Mouse (Mus musculus) hindbrain, embryonic 12.5 days (tissue): Measurements from ENCODE around the gene Pspc1. TPM values are rescaled to one million over a fixed set of nuclear protein-coding genes. Genes with fewer than 3 reads are reported as not detected.
A peak's percentile ranks its signal among the peaks of the same experiment; 100 is the strongest.
"Not testable (repeated sequence)": the region's sequence is repeated elsewhere in the genome, so short reads cannot be mapped to it uniquely, and the experiment has no call there.

ENCODE experiments used
- ATAC-seq: fragments of 200-750 bp; cut with Nextera tagmentation; 2 replicates; pipeline ENCODE4 v1.8.0; 2017; ENCODE audit warnings: moderate TSS enrichment; ENCODE audit not compliant: low FRiP score
- H3K27ac ChIP-seq: fragments of 300-500 bp; sonication (generic); 2 replicates; pipeline ENCODE4 v1.5.1; 2016; ENCODE audit warnings: mild to moderate bottlenecking
- H3K27me3 ChIP-seq: fragments of 300-500 bp; sonication (generic); 2 replicates; pipeline ENCODE4 v1.6.1; 2016; ENCODE audit warnings: mild to moderate bottlenecking
- H3K36me3 ChIP-seq: fragments of 300-500 bp; sonication (generic); 2 replicates; pipeline ENCODE4 v1.6.1; 2016; ENCODE audit warnings: mild to moderate bottlenecking
- H3K4me1 ChIP-seq: fragments of 300-500 bp; sonication (generic); 2 replicates; pipeline ENCODE4 v1.6.1; 2016
- H3K4me2 ChIP-seq: fragments of 300-500 bp; sonication (generic); replicated peaks from 2 replicates; pipeline ENCODE4 v1.6.1; 2016; ENCODE audit warnings: mild to moderate bottlenecking
- H3K4me3 ChIP-seq: fragments of 300-500 bp; sonication (generic); 2 replicates; pipeline ENCODE4 v1.5.1; 2016; ENCODE audit warnings: mild to moderate bottlenecking
- H3K9ac ChIP-seq: fragments of 300-500 bp; sonication (generic); 2 replicates; pipeline ENCODE4 v1.6.1; 2016; ENCODE audit warnings: mild to moderate bottlenecking, moderate library complexity
- H3K9me3 ChIP-seq: fragments of 300-500 bp; sonication (generic); replicated peaks from 2 replicates; pipeline ENCODE4 v1.6.1; 2016; ENCODE audit warnings: mild to moderate bottlenecking
- WGBS: fragments of 180-500 bp; shearing (Covaris S2); methylation state at CpG from one replicate; pipeline ENCODE4 v1.1.7; 2016; 5-methylcytosine and 5-hydroxymethylcytosine counted together
- polyA plus RNA-seq: library from polyadenylated mRNA; unstranded; fragments of >200 nt; fragmentation: Nextera tagmentation; extraction: Ambion mirVana; gene quantifications from 2 replicates; pipeline ENCODE4 v1.2.1, GENCODE M21; 2016

Pspc1 gene
- polyA plus RNA-seq, 1 experiment from 2014 or later, result 46.2 TPM

DNA sequence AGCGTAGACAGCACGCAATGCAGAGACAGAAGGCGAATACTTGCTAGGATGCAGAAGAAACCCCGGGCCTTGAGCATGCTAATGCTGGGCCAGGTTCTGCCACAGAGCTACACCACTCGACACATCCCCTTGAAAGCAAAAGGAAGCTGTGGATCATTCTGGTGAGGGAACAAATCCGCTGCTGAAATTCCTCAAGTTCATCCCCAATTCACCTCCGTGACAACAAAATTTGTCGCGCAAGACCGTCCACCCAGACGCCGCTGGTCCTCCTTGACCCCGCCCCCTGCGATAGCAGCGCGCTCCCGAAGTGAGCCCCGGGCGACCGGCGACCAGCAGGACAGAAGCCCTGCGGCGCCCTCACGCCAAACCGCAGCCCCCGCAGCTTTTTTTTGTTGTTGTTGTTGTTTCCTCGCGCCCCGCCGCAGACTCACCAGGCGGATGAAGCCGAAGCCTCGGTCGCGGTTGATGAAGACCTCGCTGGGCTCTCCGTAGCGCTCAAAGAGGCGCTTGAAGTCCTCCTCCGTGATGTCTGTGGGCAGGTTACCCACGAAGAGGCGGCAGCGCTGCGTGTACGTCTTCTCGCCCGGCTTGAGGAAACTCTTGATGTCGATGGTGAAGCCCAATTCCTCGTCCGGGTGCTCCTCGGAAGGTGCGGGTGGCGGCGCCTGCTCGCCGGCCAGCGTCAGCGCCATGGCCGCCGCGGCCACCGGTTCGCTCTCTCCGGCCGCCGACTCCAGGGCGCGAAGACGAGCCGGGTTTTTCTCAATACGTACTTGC, 568 bp downstream of the Pspc1 start:
- H3K36me3 ChIP-seq, result no peaks in the 10 kb centered on the region; the same call in 1 of the 2 replicates
- peak overlapping the region; percentile 77 for H3K4me2 ChIP-seq
- peak overlapping the region; percentile 95 for H3K9ac ChIP-seq
- peak overlapping the region; percentile 94 for H3K4me3 ChIP-seq
- ATAC-seq, result peak; percentile 36
- under 1% methylated on average over 71 of the region's 71 CpGs for WGBS
- peak overlapping the region; percentile 95 for H3K27ac ChIP-seq
- peaks cover 27% of the 10 kb centered on the region for H3K4me1 ChIP-seq
- H3K9me3 ChIP-seq, result no peaks in the 10 kb centered on the region
- H3K27me3 ChIP-seq, result no peaks in the 10 kb centered on the region

- H3K36me3 ChIP-seq, result peaks cover 6% of the 10 kb centered on the region
- peak overlapping the region; percentile 77 for H3K4me2 ChIP-seq
- peak overlapping the region; percentile 94 for H3K4me3 ChIP-seq
- H3K27ac ChIP-seq, result no peak overlapping the region
- WGBS, result 36% methylated on average over 10 of the region's 11 CpGs
- H3K9me3 ChIP-seq, result no peaks in the 10 kb centered on the region
- peaks cover 27% of the 10 kb centered on the region for H3K4me1 ChIP-seq
- no peaks in the 10 kb centered on the region for H3K27me3 ChIP-seq
- ATAC-seq, result no peak
- peak overlapping the region; percentile 95 for H3K9ac ChIP-seq
Observed at GRCm38 (mm10) chr14:56776571-56777238, 1.4 kb downstream of the Pspc1 start.

DNA sequence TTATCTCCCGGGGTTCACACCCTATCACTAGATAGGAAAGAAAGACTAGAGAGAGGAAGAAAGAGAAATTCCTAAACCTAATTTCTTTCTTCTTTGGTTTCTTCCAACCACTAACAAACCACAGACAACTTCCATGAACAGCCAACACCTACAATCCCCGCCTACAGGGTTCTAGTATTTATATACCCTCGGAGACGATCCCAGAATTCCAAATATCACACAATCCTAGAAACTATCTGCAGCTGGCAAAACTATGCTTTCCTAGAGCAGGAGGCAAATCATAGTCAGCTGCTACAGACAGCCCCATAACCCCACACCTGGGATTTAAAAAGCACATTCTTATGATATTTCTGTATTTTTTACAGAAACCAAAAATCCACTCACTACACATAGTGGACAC, 2.7 kb downstream of the Pspc1 start:
- H3K36me3 ChIP-seq, result peaks cover 15% of the 10 kb centered on the region
- peaks cover 27% of the 10 kb centered on the region for H3K4me1 ChIP-seq
- H3K27me3 ChIP-seq, result no peaks in the 10 kb centered on the region
- H3K9ac ChIP-seq, result no peak overlapping the region
- H3K27ac ChIP-seq, result no peak overlapping the region
- WGBS, result 76% methylated on average over 4 of the region's 4 CpGs
- peak overlapping the region; percentile 15; the same call in 1 of the 2 replicates for H3K4me3 ChIP-seq
- no peaks in the 10 kb centered on the region for H3K9me3 ChIP-seq
- no peak for ATAC-seq
- peak overlapping the region; percentile 77 for H3K4me2 ChIP-seq

DNA sequence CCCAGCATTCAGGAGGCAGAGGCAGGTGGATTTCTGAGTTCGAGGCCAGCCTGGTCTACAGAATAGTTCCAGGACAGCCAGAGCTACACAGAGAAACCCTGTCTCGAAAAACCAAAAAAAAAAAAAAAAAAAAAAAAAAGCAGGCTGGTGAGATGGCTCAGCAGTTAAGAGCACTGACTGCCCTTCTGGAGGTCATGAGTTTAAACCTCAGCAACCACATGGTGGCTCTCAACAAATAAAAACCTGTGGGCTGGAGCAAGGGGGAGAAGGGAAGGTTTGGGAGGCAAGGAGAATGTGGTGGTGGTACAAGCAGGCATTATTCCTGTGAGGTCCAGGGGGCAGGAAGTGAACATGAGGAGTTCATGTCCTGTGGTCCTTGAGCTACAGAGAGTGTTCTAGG, 11.7 kb downstream of the Pspc1 start:
- WGBS, result 95% methylated on average over 2 of the region's 2 CpGs
- not testable (repeated sequence) for H3K4me3 ChIP-seq, H3K9ac ChIP-seq, H3K27me3 ChIP-seq, H3K4me2 ChIP-seq, ATAC-seq, H3K9me3 ChIP-seq, H3K27ac ChIP-seq, H3K4me1 ChIP-seq
- peaks cover 43% of the 10 kb centered on the region for H3K36me3 ChIP-seq

GRCm38 (mm10) chr14:56765117-56765516, 13.0 kb downstream of the Pspc1 start:
- not testable (repeated sequence) for H3K4me1 ChIP-seq, H3K27me3 ChIP-seq, H3K9me3 ChIP-seq, H3K4me3 ChIP-seq, H3K4me2 ChIP-seq, H3K9ac ChIP-seq, H3K27ac ChIP-seq
- 100% methylated on average over 2 of the region's 3 CpGs for WGBS
- H3K36me3 ChIP-seq, result peaks cover 48% of the 10 kb centered on the region
- ATAC-seq, result peak; percentile 64; the same call in 1 of the 2 replicates

GRCm38 (mm10) chr14:56751282-56751681, 26.8 kb downstream of the Pspc1 start:
- no peak for ATAC-seq
- Histone ChIP-seq H3K4me1 (peaks cover 3% of the 10 kb centered on the region; the same call in 1 of the 2 replicates), H3K36me3 (peaks cover 42% of the 10 kb centered on the region), H3K4me3 (no peak overlapping the region), H3K4me2 (no peak overlapping the region), H3K27me3 (no peaks in the 10 kb centered on the region), H3K27ac (no peak overlapping the region), H3K9ac (no peak overlapping the region), H3K9me3 (no peaks in the 10 kb centered on the region)
- 85% methylated on average over 4 of the region's 4 CpGs for WGBS

- no peak overlapping the region for H3K27ac ChIP-seq
- no peaks in the 10 kb centered on the region for H3K4me1 ChIP-seq
- H3K4me3 ChIP-seq, result no peak overlapping the region
- H3K9me3 ChIP-seq, result no peaks in the 10 kb centered on the region
- H3K4me2 ChIP-seq, result no peak overlapping the region
- H3K9ac ChIP-seq, result no peak overlapping the region
- H3K36me3 ChIP-seq, result peaks cover 5% of the 10 kb centered on the region; the same call in 1 of the 2 replicates
- no peak for ATAC-seq
- H3K27me3 ChIP-seq, result no peaks in the 10 kb centered on the region
- 95% methylated on average over 1 of the region's 1 CpGs for WGBS
Observed at GRCm38 (mm10) chr14:56740175-56740574, 37.9 kb downstream of the Pspc1 start.

GRCm38 (mm10) chr14:56726493-56726892, 51.6 kb downstream of the Pspc1 start:
- Histone ChIP-seq H3K9me3 (no peaks in the 10 kb centered on the region), H3K4me3 (no peak overlapping the region), H3K4me1 (no peaks in the 10 kb centered on the region), H3K4me2 (no peak overlapping the region), H3K27me3 (no peaks in the 10 kb centered on the region), H3K9ac (no peak overlapping the region), H3K27ac (no peak overlapping the region), H3K36me3 (0 out of 2 replicates have a peak, but pooled peaks cover 3% of the 10 kb centered on the region)
- WGBS, result 92% methylated on average over 1 of the region's 1 CpGs
- ATAC-seq, result no peak

GRCm38 (mm10) chr14:56705687-56706086, 72.4 kb downstream of the Pspc1 start:
- Histone ChIP-seq H3K4me2 (no peak overlapping the region), H3K27me3 (no peaks in the 10 kb centered on the region), H3K4me1 (no peaks in the 10 kb centered on the region), H3K9ac (no peak overlapping the region), H3K4me3 (no peak overlapping the region), H3K36me3 (peaks cover 7% of the 10 kb centered on the region), H3K9me3 (no peaks in the 10 kb centered on the region), H3K27ac (no peak overlapping the region)
- ATAC-seq, result no peak
- WGBS, result 83% methylated on average over 4 of the region's 4 CpGs

GRCm38 (mm10) chr14:56702644-56703043, 75.5 kb downstream of the Pspc1 start:
- Histone ChIP-seq H3K4me2 (no peak overlapping the region), H3K4me3 (no peak overlapping the region), H3K27ac (no peak overlapping the region), H3K9ac (no peak overlapping the region), H3K36me3 (peaks cover 26% of the 10 kb centered on the region), H3K4me1 (no peaks in the 10 kb centered on the region), H3K27me3 (no peaks in the 10 kb centered on the region), H3K9me3 (no peaks in the 10 kb centered on the region)
- no peak for ATAC-seq
- 95% methylated on average over 4 of the region's 4 CpGs for WGBS

DNA sequence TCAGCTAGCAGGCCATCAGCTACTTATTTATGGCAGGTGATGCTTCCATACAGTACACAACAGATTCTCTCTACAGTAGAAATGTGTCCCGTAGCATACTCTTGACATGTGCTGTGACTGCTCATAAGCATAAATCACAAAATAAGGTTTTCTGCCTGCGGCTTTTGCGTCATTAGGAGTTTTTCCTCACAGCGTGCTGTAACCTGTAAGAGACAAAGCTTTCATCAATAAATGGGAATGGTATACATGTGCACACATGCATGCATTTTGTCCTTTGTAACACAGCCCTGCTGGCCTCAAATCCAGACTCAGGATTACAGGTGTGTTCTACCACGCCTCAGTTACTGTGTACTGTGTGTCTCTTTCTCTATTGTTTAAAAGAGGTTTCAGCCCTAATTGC, 80.3 kb downstream of the Pspc1 start:
- Histone ChIP-seq H3K27ac (no peak overlapping the region), H3K27me3 (no peaks in the 10 kb centered on the region), H3K4me3 (no peak overlapping the region), H3K4me1 (no peaks in the 10 kb centered on the region), H3K4me2 (no peak overlapping the region), H3K36me3 (peaks cover 70% of the 10 kb centered on the region), H3K9me3 (no peaks in the 10 kb centered on the region), H3K9ac (no peak overlapping the region)
- WGBS, result 93% methylated on average over 5 of the region's 5 CpGs
- no peak for ATAC-seq

DNA sequence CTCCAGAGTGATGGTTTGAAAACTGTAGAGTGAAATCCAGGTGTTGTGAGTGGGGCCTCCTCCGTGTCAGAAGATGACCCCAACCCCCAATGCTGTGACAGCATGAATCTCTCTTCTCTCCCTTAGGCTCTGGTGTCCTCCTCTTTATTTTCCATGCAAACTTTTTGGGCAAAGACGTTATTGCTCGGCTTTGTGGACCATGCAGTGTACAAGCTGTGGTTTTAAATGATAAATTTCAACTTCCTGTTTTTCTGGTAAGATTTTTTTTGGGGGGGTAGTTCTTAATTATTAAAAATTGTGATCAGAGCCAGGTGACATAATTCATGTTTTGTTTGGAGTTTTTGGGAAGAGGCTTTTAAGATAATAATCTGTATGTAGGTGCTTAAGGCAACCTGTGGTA, 82.6 kb downstream of the Pspc1 start:
- peaks cover 87% of the 10 kb centered on the region for H3K36me3 ChIP-seq
- no peak overlapping the region for H3K4me2 ChIP-seq
- no peaks in the 10 kb centered on the region for H3K9me3 ChIP-seq
- WGBS, result 87% methylated on average over 3 of the region's 3 CpGs
- H3K27ac ChIP-seq, result no peak overlapping the region
- no peaks in the 10 kb centered on the region for H3K27me3 ChIP-seq
- H3K4me3 ChIP-seq, result no peak overlapping the region
- no peak overlapping the region for H3K9ac ChIP-seq
- H3K4me1 ChIP-seq, result no peaks in the 10 kb centered on the region
- ATAC-seq, result no peak
